Mouse (Mus musculus) G1E (cell line): ENCODE data around the gene Fbxo33.

Experiments used
- CTCF ChIP-seq: IDR thresholded peaks from 2 replicates; pipeline ENCODE4 v1.5.1; 2012; ENCODE audit warnings: low read depth, low read length, inconsistent platforms, mixed read lengths
- GATA1 ChIP-seq: IDR thresholded peaks from 2 replicates; pipeline ENCODE4 v1.6.1; 2012; ENCODE audit warnings: borderline replicate concordance, low read length, inconsistent platforms, mixed read lengths
- GATA2 ChIP-seq: IDR thresholded peaks from 2 replicates; pipeline ENCODE4 v1.6.1; 2012; ENCODE audit warnings: low read depth, low read length, inconsistent platforms, borderline replicate concordance
- TAL1 ChIP-seq: conservative IDR thresholded peaks from 2 replicates; pipeline ENCODE4 v1.6.1; 2012; ENCODE audit warnings: low read depth, low read length, inconsistent platforms, mixed read lengths

GRCm38 (mm10) chr12:59193637-59194036 is 25.9 kb downstream of the Fbxo33 start:
- TF ChIP-seq CTCF, result no peak
- TF ChIP-seq TAL1, result no peak
- no peak for TF ChIP-seq GATA1
- TF ChIP-seq GATA2, result no peak
